Mouse (Mus musculus) liver, embryonic 13.5 days (tissue): Measurements from ENCODE around the gene Plekha6. TPM values are rescaled to one million over a fixed set of nuclear protein-coding genes. Genes with fewer than 3 reads are reported as not detected.

Experiments
- ATAC-seq: fragments of 200-750 bp; cut with Nextera tagmentation; 2 replicates; pipeline ENCODE4 v1.8.0; 2017; ENCODE audit warnings: low read depth, mild to moderate bottlenecking, moderate number of reproducible peaks, moderate library complexity
- DNase-seq: peaks from one replicate; pipeline ENCODE4 v3.0.0; 2022
- H3K27ac ChIP-seq: fragments of 300-500 bp; sonication (generic); 2 replicates; pipeline ENCODE4 v1.5.1; 2015; ENCODE audit warnings: moderate library complexity, mild to moderate bottlenecking, inconsistent platforms
- H3K27me3 ChIP-seq: fragments of 300-500 bp; sonication (generic); 2 replicates; pipeline ENCODE4 v1.6.1; 2015; ENCODE audit warnings: mild to moderate bottlenecking, inconsistent platforms
- H3K36me3 ChIP-seq: fragments of 300-500 bp; sonication (generic); 2 replicates; pipeline ENCODE4 v1.6.1; 2015; ENCODE audit warnings: mild to moderate bottlenecking, inconsistent platforms
- H3K4me1 ChIP-seq: fragments of 300-500 bp; sonication (generic); replicated peaks from 2 replicates; pipeline ENCODE4 v1.6.1; 2015; ENCODE audit warnings: inconsistent platforms
- H3K4me2 ChIP-seq: fragments of 300-500 bp; sonication (generic); 2 replicates; pipeline ENCODE4 v1.6.1; 2015; ENCODE audit warnings: inconsistent platforms, mild to moderate bottlenecking, moderate library complexity
- H3K4me3 ChIP-seq: fragments of 300-500 bp; sonication (generic); replicated peaks from 2 replicates; pipeline ENCODE4 v1.5.1; 2015; ENCODE audit warnings: mild to moderate bottlenecking, inconsistent platforms
- H3K9ac ChIP-seq: fragments of 300-500 bp; sonication (generic); 2 replicates; pipeline ENCODE4 v1.6.1; 2015; ENCODE audit warnings: mild to moderate bottlenecking, inconsistent platforms
- H3K9me3 ChIP-seq: fragments of 300-500 bp; sonication (generic); replicated peaks from 2 replicates; pipeline ENCODE4 v1.6.1; 2016; ENCODE audit warnings: inconsistent platforms
- WGBS: fragments of 180-500 bp; shearing (Covaris S2); methylation state at CpG from one replicate; pipeline ENCODE4 v1.1.7; 2015; ENCODE audit not compliant: insufficient replicate concordance; 5-methylcytosine and 5-hydroxymethylcytosine counted together
- polyA plus RNA-seq: library from polyadenylated mRNA; unstranded; fragments of >200 nt; fragmentation: Nextera tagmentation; extraction: Ambion mirVana; gene quantifications from 2 replicates; pipeline ENCODE4 v1.2.1, GENCODE M21; 2015

Gene Plekha6
- polyA plus RNA-seq, 1 experiment from 2014 or later: 1.9 TPM

- ATAC-seq: no peak
- Histone ChIP-seq H3K36me3 (no peaks in the 10 kb centered on the region), H3K4me3 (no peak overlapping the region), H3K4me1 (peaks cover 6% of the 10 kb centered on the region; the same call in 1 of the 2 replicates), H3K27me3 (peaks cover 39% of the 10 kb centered on the region), H3K9ac (no peak overlapping the region), H3K9me3 (no peaks in the 10 kb centered on the region), H3K4me2 (no peak overlapping the region), H3K27ac (no peak overlapping the region)
- no peak for DNase-seq
- WGBS: 68% methylated on average over 10 of the region's 10 CpGs
Observed at GRCm38 (mm10) chr1:133215753-133216152, 51.7 kb downstream of the Plekha6 start.

GRCm38 (mm10) chr1:133217031-133217430, 53.0 kb downstream of the Plekha6 start:
- peaks cover 45% of the 10 kb centered on the region for H3K27me3 ChIP-seq
- H3K9ac ChIP-seq: no peak overlapping the region
- H3K9me3 ChIP-seq: no peaks in the 10 kb centered on the region
- peaks cover 6% of the 10 kb centered on the region; the same call in 1 of the 2 replicates for H3K4me1 ChIP-seq
- no peak overlapping the region for H3K4me3 ChIP-seq
- H3K4me2 ChIP-seq: no peak overlapping the region
- WGBS: 69% methylated on average over 5 of the region's 5 CpGs
- DNase-seq: no peak
- no peak for ATAC-seq
- no peaks in the 10 kb centered on the region for H3K36me3 ChIP-seq
- no peak overlapping the region for H3K27ac ChIP-seq

- 68% methylated on average over 1 of the region's 1 CpGs for WGBS
- ATAC-seq: no peak
- no peak overlapping the region for H3K27ac ChIP-seq
Observed at GRCm38 (mm10) chr1:133219106-133219505, 55.1 kb downstream of the Plekha6 start.

DNA sequence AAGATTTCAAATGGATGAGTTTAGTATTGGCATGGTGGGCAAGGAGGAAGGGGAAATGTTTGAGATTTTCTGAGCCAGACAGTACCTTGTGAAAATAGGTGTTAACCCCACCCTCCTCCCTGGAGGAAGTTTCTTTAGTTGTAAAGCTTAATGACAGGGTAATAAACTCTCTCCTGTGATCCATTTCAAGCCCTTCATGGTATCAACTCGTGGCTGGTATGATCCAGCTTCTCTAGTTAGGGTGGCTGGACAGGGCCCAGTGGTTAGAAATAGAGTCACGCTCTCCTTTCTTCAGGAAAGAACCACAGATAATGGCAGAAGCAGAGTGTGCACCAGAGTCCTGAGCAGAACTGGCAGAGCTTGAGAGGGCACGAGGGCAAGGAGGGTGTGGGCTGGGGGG, 57.4 kb downstream of the Plekha6 start:
- Histone ChIP-seq H3K36me3 (no peaks in the 10 kb centered on the region), H3K9ac (no peak overlapping the region), H3K4me2 (no peak overlapping the region), H3K27me3 (peaks cover 70% of the 10 kb centered on the region), H3K4me1 (no peaks in the 10 kb centered on the region), H3K27ac (no peak overlapping the region), H3K4me3 (no peak overlapping the region), H3K9me3 (no peaks in the 10 kb centered on the region)
- WGBS: 39% methylated on average over 3 of the region's 3 CpGs
- DNase-seq: no peak
- ATAC-seq: no peak

More at GRCm38 (mm10) chr1:133219106-133219505, 55.1 kb downstream of the Plekha6 start:
- Histone ChIP-seq H3K4me3 (no peak overlapping the region), H3K36me3 (no peaks in the 10 kb centered on the region), H3K9me3 (no peaks in the 10 kb centered on the region), H3K27me3 (peaks cover 59% of the 10 kb centered on the region), H3K4me2 (no peak overlapping the region), H3K4me1 (peaks cover 5% of the 10 kb centered on the region; the same call in 1 of the 2 replicates), H3K9ac (no peak overlapping the region)
- DNase-seq: no peak

GRCm38 (mm10) chr1:133222445-133222995, 58.5 kb downstream of the Plekha6 start:
- Histone ChIP-seq H3K9ac (no peak overlapping the region), H3K4me1 (peaks cover 8% of the 10 kb centered on the region; the same call in 1 of the 2 replicates), H3K27me3 (peaks cover 76% of the 10 kb centered on the region), H3K27ac (no peak overlapping the region), H3K36me3 (no peaks in the 10 kb centered on the region), H3K4me3 (no peak overlapping the region), H3K4me2 (no peak overlapping the region), H3K9me3 (no peaks in the 10 kb centered on the region)
- 42% methylated on average over 6 of the region's 6 CpGs for WGBS
- no peak for ATAC-seq
- no peak for DNase-seq

GRCm38 (mm10) chr1:133224674-133225073, 60.7 kb downstream of the Plekha6 start:
- H3K27me3 ChIP-seq: peaks cover 79% of the 10 kb centered on the region
- no peak overlapping the region for H3K4me3 ChIP-seq
- H3K4me1 ChIP-seq: peaks cover 26% of the 10 kb centered on the region
- no peak overlapping the region for H3K9ac ChIP-seq
- no peaks in the 10 kb centered on the region for H3K9me3 ChIP-seq
- DNase-seq: no peak
- H3K27ac ChIP-seq: no peak overlapping the region
- H3K4me2 ChIP-seq: no peak overlapping the region
- no peaks in the 10 kb centered on the region for H3K36me3 ChIP-seq
- ATAC-seq: no peak

- Histone ChIP-seq H3K4me1 (peaks cover 26% of the 10 kb centered on the region), H3K27ac (no peak overlapping the region), H3K9me3 (no peaks in the 10 kb centered on the region), H3K36me3 (no peaks in the 10 kb centered on the region), H3K27me3 (peaks cover 77% of the 10 kb centered on the region), H3K4me2 (no peak overlapping the region), H3K4me3 (no peak overlapping the region), H3K9ac (no peak overlapping the region)
- DNase-seq (no peak), ATAC-seq (no peak)
- WGBS: 43% methylated on average over 3 of the region's 3 CpGs
Observed at GRCm38 (mm10) chr1:133225137-133225536, 61.1 kb downstream of the Plekha6 start.

DNA sequence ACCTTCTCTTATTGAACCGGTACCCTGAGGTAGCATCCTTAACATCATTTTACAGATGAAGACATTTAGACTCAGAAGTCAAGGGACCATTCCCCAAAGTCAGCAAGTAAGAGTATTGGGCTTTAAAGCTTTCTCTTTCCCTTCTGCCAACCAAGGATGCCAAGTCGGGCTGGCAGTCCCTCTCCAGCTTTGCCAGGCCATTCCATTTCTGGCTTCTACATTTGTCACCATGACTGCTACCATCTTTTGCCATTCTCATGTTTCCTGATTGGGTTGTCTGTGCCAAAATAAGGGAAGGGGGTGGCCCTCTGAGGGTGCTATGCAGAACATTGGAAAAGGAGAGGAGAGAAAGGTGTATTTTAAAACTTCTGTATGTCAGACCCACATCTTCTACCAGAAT, 61.6 kb downstream of the Plekha6 start:
- H3K27me3 ChIP-seq: peaks cover 73% of the 10 kb centered on the region
- no peaks in the 10 kb centered on the region for H3K9me3 ChIP-seq
- no peak overlapping the region for H3K4me2 ChIP-seq
- no peak for DNase-seq
- no peak overlapping the region for H3K4me3 ChIP-seq
- no peak for ATAC-seq
- H3K9ac ChIP-seq: no peak overlapping the region
- H3K36me3 ChIP-seq: no peaks in the 10 kb centered on the region
- H3K4me1 ChIP-seq: peaks cover 26% of the 10 kb centered on the region
- no peak overlapping the region for H3K27ac ChIP-seq
- WGBS: 67% methylated on average over 2 of the region's 2 CpGs

- 27% methylated on average over 9 of the region's 9 CpGs for WGBS
- DNase-seq (no peak), ATAC-seq (no peak)
- Histone ChIP-seq H3K27ac (no peak overlapping the region), H3K36me3 (no peaks in the 10 kb centered on the region), H3K4me1 (peaks cover 26% of the 10 kb centered on the region), H3K4me2 (no peak overlapping the region), H3K9ac (no peak overlapping the region), H3K27me3 (peaks cover 68% of the 10 kb centered on the region), H3K4me3 (no peak overlapping the region), H3K9me3 (no peaks in the 10 kb centered on the region)
Observed at GRCm38 (mm10) chr1:133225963-133226660, 62.1 kb downstream of the Plekha6 start.

- Histone ChIP-seq H3K4me2 (no peak overlapping the region), H3K9ac (no peak overlapping the region), H3K36me3 (no peaks in the 10 kb centered on the region), H3K27me3 (peaks cover 66% of the 10 kb centered on the region), H3K4me3 (no peak overlapping the region), H3K27ac (no peak overlapping the region), H3K9me3 (no peaks in the 10 kb centered on the region), H3K4me1 (peaks cover 26% of the 10 kb centered on the region)
- WGBS: 32% methylated on average over 9 of the region's 9 CpGs
- no peak for DNase-seq
- no peak for ATAC-seq
Observed at GRCm38 (mm10) chr1:133226928-133227327, 62.9 kb downstream of the Plekha6 start.

DNA sequence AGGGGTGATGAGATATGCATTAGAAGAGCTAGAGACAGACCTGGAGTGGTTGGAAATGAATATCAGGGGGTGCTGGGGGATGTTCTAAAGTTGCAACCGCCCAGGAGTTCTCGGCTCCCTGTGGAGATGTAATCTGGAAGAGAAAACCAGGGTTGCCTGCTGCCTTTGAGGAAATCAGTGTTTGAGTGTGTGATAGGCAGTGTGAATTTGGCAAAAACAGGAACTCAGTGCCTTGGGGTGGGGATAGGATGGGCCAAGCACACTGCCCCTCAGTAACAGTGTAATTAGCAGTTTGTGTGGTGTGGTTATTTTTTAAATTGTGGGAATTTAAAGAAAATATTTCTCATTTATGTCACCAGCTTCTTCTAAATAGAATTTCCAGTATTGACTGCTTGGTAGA, 63.4 kb downstream of the Plekha6 start:
- H3K9me3 ChIP-seq: no peaks in the 10 kb centered on the region
- no peak overlapping the region for H3K27ac ChIP-seq
- H3K36me3 ChIP-seq: no peaks in the 10 kb centered on the region
- no peak overlapping the region for H3K9ac ChIP-seq
- H3K4me1 ChIP-seq: peaks cover 26% of the 10 kb centered on the region
- DNase-seq (no peak), ATAC-seq (no peak)
- WGBS: 22% methylated on average over 2 of the region's 2 CpGs
- H3K27me3 ChIP-seq: peaks cover 62% of the 10 kb centered on the region
- no peak overlapping the region for H3K4me3 ChIP-seq
- H3K4me2 ChIP-seq: no peak overlapping the region
